Mouse (Mus musculus): ENCODE results near the gene Ccdc186.
A peak's percentile ranks its signal among the peaks of the same experiment; 100 is the strongest.
"Not testable (repeated sequence)": the region's sequence is repeated elsewhere in the genome, so short reads cannot be mapped to it uniquely, and the experiment has no call there.

Ccdc186 gene

GRCm38 (mm10) chr19:56801656-56802351 is 20.2 kb downstream of the Ccdc186 start:
- DNase-seq (ENCODE audit: low read depth, low spot score), result no peak

- no peak for DNase-seq (ENCODE audit: low read depth, low spot score)
These were observed 20.9 kb downstream of the Ccdc186 start for GRCm38 (mm10) chr19:56800930-56801655.

GRCm38 (mm10) chr19:56800226-56800625 is 21.8 kb downstream of the Ccdc186 start:
- DNase-seq (ENCODE audit: low read depth, low spot score), result no peak

- DNase-seq (ENCODE audit: low read depth, low spot score), result no peak
These were observed 24.6 kb downstream of the Ccdc186 start for GRCm38 (mm10) chr19:56797376-56797775.

- DNase-seq (ENCODE audit: low read depth, low spot score), result peak; percentile 64
These were observed 33.0 kb downstream of the Ccdc186 start for GRCm38 (mm10) chr19:56788952-56789351.

- no peak for DNase-seq (ENCODE audit: low read depth, low spot score)
These were observed 34.1 kb downstream of the Ccdc186 start for GRCm38 (mm10) chr19:56787911-56788310.

GRCm38 (mm10) chr19:56778532-56778931 is 43.5 kb downstream of the Ccdc186 start:
- not testable (repeated sequence) for DNase-seq (ENCODE audit: low read depth, low spot score)

- peak; percentile 80 for DNase-seq (ENCODE audit: low read depth, low spot score)
These were observed 45.1 kb downstream of the Ccdc186 start for GRCm38 (mm10) chr19:56776719-56777382.

GRCm38 (mm10) chr19:56775893-56776718 is 45.9 kb downstream of the Ccdc186 start:
- no peak for DNase-seq (ENCODE audit: low read depth, low spot score)

GRCm38 (mm10) chr19:56774971-56775892 is 46.8 kb downstream of the Ccdc186 start:
- DNase-seq (ENCODE audit: low read depth, low spot score), result no peak

GRCm38 (mm10) chr19:56774408-56774962 is 47.5 kb downstream of the Ccdc186 start:
- peak; percentile 39 for DNase-seq (ENCODE audit: low read depth, low spot score)

- DNase-seq (ENCODE audit: low read depth, low spot score), result no peak
These were observed 48.5 kb downstream of the Ccdc186 start for GRCm38 (mm10) chr19:56773393-56773971.

- DNase-seq (ENCODE audit: low read depth, low spot score), result no peak
These were observed 49.8 kb downstream of the Ccdc186 start for GRCm38 (mm10) chr19:56772158-56772557.

GRCm38 (mm10) chr19:56769024-56769423 is 53.0 kb downstream of the Ccdc186 start:
- peak; percentile 77 for DNase-seq (ENCODE audit: low read depth, low spot score)

- DNase-seq (ENCODE audit: low read depth, low spot score), result peak; percentile 65
These were observed 59.3 kb downstream of the Ccdc186 start for GRCm38 (mm10) chr19:56762686-56763085.

- no peak for DNase-seq (ENCODE audit: low read depth, low spot score)
These were observed 60.3 kb downstream of the Ccdc186 start for GRCm38 (mm10) chr19:56761727-56762126.

- DNase-seq (ENCODE audit: low read depth, low spot score), result no peak
These were observed 60.9 kb downstream of the Ccdc186 start for GRCm38 (mm10) chr19:56761096-56761495.

- no peak for DNase-seq (ENCODE audit: low read depth, low spot score)
These were observed 61.6 kb downstream of the Ccdc186 start for GRCm38 (mm10) chr19:56760306-56760940.

GRCm38 (mm10) chr19:56759740-56760139 is 62.2 kb downstream of the Ccdc186 start:
- peak; percentile 70 for DNase-seq (ENCODE audit: low read depth, low spot score)
